Mouse (Mus musculus): ENCODE data around the gene Iqck. TPM values are rescaled to one million over a fixed set of nuclear protein-coding genes. Genes with fewer than 3 reads are reported as not detected.

Iqck gene
- polyA plus RNA-seq, 1 experiment from 2014 or later = 6.7 TPM

- no peaks in the 10 kb centered on the region for H3K4me1 ChIP-seq (replicated peaks)
- H3K4me3 ChIP-seq = no peak overlapping the region
- WGBS = 87% methylated on average over 5 of the region's 5 CpGs
- H3K27ac ChIP-seq = no peak overlapping the region
- H3K9me3 ChIP-seq = peaks cover 4% of the 10 kb centered on the region; the same call in 1 of the 2 replicates
- H3K27me3 ChIP-seq (ENCODE audit: insufficient read depth, poor library complexity, severe bottlenecking) = no peaks in the 10 kb centered on the region
- no peak for DNase-seq (ENCODE audit: low spot score)
- H3K36me3 ChIP-seq = peaks cover 99% of the 10 kb centered on the region
These were observed 17.7 kb upstream of the Iqck start for GRCm38 (mm10) chr7:118837901-118838300.

- no peaks in the 10 kb centered on the region for H3K27me3 ChIP-seq (ENCODE audit: insufficient read depth, poor library complexity, severe bottlenecking)
- 89% methylated on average over 8 of the region's 8 CpGs for WGBS
- H3K27ac ChIP-seq = no peak overlapping the region
- H3K4me3 ChIP-seq = no peak overlapping the region
- H3K4me1 ChIP-seq (replicated peaks) = no peaks in the 10 kb centered on the region
- no peak for DNase-seq (ENCODE audit: low spot score)
- peaks cover 100% of the 10 kb centered on the region for H3K36me3 ChIP-seq
- H3K9me3 ChIP-seq = peaks cover 4% of the 10 kb centered on the region; the same call in 1 of the 2 replicates
These were observed 14.4 kb upstream of the Iqck start for GRCm38 (mm10) chr7:118841030-118841745.

- H3K27me3 ChIP-seq (ENCODE audit: insufficient read depth, poor library complexity, severe bottlenecking) = no peaks in the 10 kb centered on the region
- WGBS = 68% methylated on average over 1 of the region's 1 CpGs
- H3K36me3 ChIP-seq = peaks cover 100% of the 10 kb centered on the region
- no peaks in the 10 kb centered on the region for H3K4me1 ChIP-seq (replicated peaks)
- DNase-seq (ENCODE audit: low spot score) = no peak
- H3K9me3 ChIP-seq = peaks cover 4% of the 10 kb centered on the region; the same call in 1 of the 2 replicates
- no peak overlapping the region for H3K4me3 ChIP-seq
- no peak overlapping the region for H3K27ac ChIP-seq
These were observed 13.8 kb upstream of the Iqck start for GRCm38 (mm10) chr7:118841796-118842195.

GRCm38 (mm10) chr7:118842938-118843337 is 12.6 kb upstream of the Iqck start:
- H3K4me1 ChIP-seq (replicated peaks) = no peaks in the 10 kb centered on the region
- no peaks in the 10 kb centered on the region for H3K27me3 ChIP-seq (ENCODE audit: insufficient read depth, poor library complexity, severe bottlenecking)
- peaks cover 4% of the 10 kb centered on the region; the same call in 1 of the 2 replicates for H3K9me3 ChIP-seq
- 84% methylated on average over 4 of the region's 4 CpGs for WGBS
- no peak for DNase-seq (ENCODE audit: low spot score)
- peaks cover 100% of the 10 kb centered on the region for H3K36me3 ChIP-seq
- H3K4me3 ChIP-seq = no peak overlapping the region
- no peak overlapping the region for H3K27ac ChIP-seq

GRCm38 (mm10) chr7:118845141-118845540 is 10.4 kb upstream of the Iqck start:
- Histone ChIP-seq H3K36me3 (peaks cover 100% of the 10 kb centered on the region), H3K27ac (no peak overlapping the region), H3K27me3 (ENCODE audit: insufficient read depth, poor library complexity, severe bottlenecking) (no peaks in the 10 kb centered on the region), H3K4me3 (no peak overlapping the region), H3K4me1 (replicated peaks) (no peaks in the 10 kb centered on the region; the same call in 1 of the 2 replicates), H3K9me3 (no peaks in the 10 kb centered on the region)
- DNase-seq (ENCODE audit: low spot score) = no peak
- WGBS = 94% methylated on average over 5 of the region's 5 CpGs

GRCm38 (mm10) chr7:118846329-118846728 is 9.2 kb upstream of the Iqck start:
- Histone ChIP-seq H3K36me3 (peaks cover 100% of the 10 kb centered on the region), H3K9me3 (no peaks in the 10 kb centered on the region), H3K27me3 (ENCODE audit: insufficient read depth, poor library complexity, severe bottlenecking) (no peaks in the 10 kb centered on the region), H3K4me3 (no peak overlapping the region), H3K27ac (no peak overlapping the region), H3K4me1 (replicated peaks) (no peaks in the 10 kb centered on the region; the same call in 1 of the 2 replicates)
- 94% methylated on average over 4 of the region's 4 CpGs for WGBS
- no peak for DNase-seq (ENCODE audit: low spot score)

- peaks cover 2% of the 10 kb centered on the region; the same call in 1 of the 2 replicates for H3K4me1 ChIP-seq (replicated peaks)
- DNase-seq (ENCODE audit: low spot score) = peak; percentile 27
- WGBS = 83% methylated on average over 10 of the region's 10 CpGs
- H3K36me3 ChIP-seq = peaks cover 100% of the 10 kb centered on the region
- H3K27me3 ChIP-seq (ENCODE audit: insufficient read depth, poor library complexity, severe bottlenecking) = no peaks in the 10 kb centered on the region
- H3K4me3 ChIP-seq = no peak overlapping the region
- no peaks in the 10 kb centered on the region for H3K9me3 ChIP-seq
- H3K27ac ChIP-seq = no peak overlapping the region
These were observed 6.8 kb upstream of the Iqck start for GRCm38 (mm10) chr7:118848796-118849195.

- 89% methylated on average over 5 of the region's 5 CpGs for WGBS
- H3K9me3 ChIP-seq = no peaks in the 10 kb centered on the region
- no peaks in the 10 kb centered on the region for H3K27me3 ChIP-seq (ENCODE audit: insufficient read depth, poor library complexity, severe bottlenecking)
- H3K4me1 ChIP-seq (replicated peaks) = peaks cover 11% of the 10 kb centered on the region
- peaks cover 94% of the 10 kb centered on the region for H3K36me3 ChIP-seq
- no peak for DNase-seq (ENCODE audit: low spot score)
- H3K4me3 ChIP-seq = no peak overlapping the region
- no peak overlapping the region for H3K27ac ChIP-seq
These were observed 5.9 kb upstream of the Iqck start for GRCm38 (mm10) chr7:118849543-118850250.

GRCm38 (mm10) chr7:118850676-118851290 is 4.8 kb upstream of the Iqck start:
- H3K27me3 ChIP-seq (ENCODE audit: insufficient read depth, poor library complexity, severe bottlenecking) = no peaks in the 10 kb centered on the region
- no peak for DNase-seq (ENCODE audit: low spot score)
- peaks cover 16% of the 10 kb centered on the region for H3K4me1 ChIP-seq (replicated peaks)
- H3K27ac ChIP-seq = no peak overlapping the region
- WGBS = 90% methylated on average over 9 of the region's 9 CpGs
- peaks cover 83% of the 10 kb centered on the region for H3K36me3 ChIP-seq
- no peaks in the 10 kb centered on the region for H3K9me3 ChIP-seq
- no peak overlapping the region for H3K4me3 ChIP-seq

GRCm38 (mm10) chr7:118851571-118851970 is 4.0 kb upstream of the Iqck start:
- H3K27ac ChIP-seq = no peak overlapping the region
- no peak overlapping the region for H3K4me3 ChIP-seq
- peaks cover 75% of the 10 kb centered on the region for H3K36me3 ChIP-seq
- peaks cover 21% of the 10 kb centered on the region for H3K4me1 ChIP-seq (replicated peaks)
- no peaks in the 10 kb centered on the region for H3K27me3 ChIP-seq (ENCODE audit: insufficient read depth, poor library complexity, severe bottlenecking)
- no peaks in the 10 kb centered on the region for H3K9me3 ChIP-seq
- 95% methylated on average over 7 of the region's 7 CpGs for WGBS
- DNase-seq (ENCODE audit: low spot score) = no peak

GRCm38 (mm10) chr7:118852611-118853010 is 2.9 kb upstream of the Iqck start:
- H3K27me3 ChIP-seq (ENCODE audit: insufficient read depth, poor library complexity, severe bottlenecking) = no peaks in the 10 kb centered on the region
- WGBS = 82% methylated on average over 4 of the region's 4 CpGs
- no peak for DNase-seq (ENCODE audit: low spot score)
- no peak overlapping the region for H3K4me3 ChIP-seq
- no peaks in the 10 kb centered on the region for H3K9me3 ChIP-seq
- H3K36me3 ChIP-seq = peaks cover 67% of the 10 kb centered on the region
- H3K27ac ChIP-seq = no peak overlapping the region
- H3K4me1 ChIP-seq (replicated peaks) = peaks cover 21% of the 10 kb centered on the region

GRCm38 (mm10) chr7:118854606-118855005 is 946 bp upstream of the Iqck start:
- Histone ChIP-seq H3K4me3 (peak overlapping the region; percentile 85), H3K27me3 (ENCODE audit: insufficient read depth, poor library complexity, severe bottlenecking) (no peaks in the 10 kb centered on the region), H3K9me3 (no peaks in the 10 kb centered on the region), H3K36me3 (peaks cover 66% of the 10 kb centered on the region), H3K27ac (peak overlapping the region; percentile 91), H3K4me1 (replicated peaks) (peaks cover 21% of the 10 kb centered on the region)
- 32% methylated on average over 3 of the region's 3 CpGs for WGBS
- DNase-seq (ENCODE audit: low spot score) = no peak

- Histone ChIP-seq H3K27me3 (ENCODE audit: insufficient read depth, poor library complexity, severe bottlenecking) (no peaks in the 10 kb centered on the region), H3K4me3 (peak within 1 kb of the TSS; percentile 85), H3K36me3 (peaks cover 55% of the 10 kb centered on the region), H3K4me1 (replicated peaks) (peaks cover 21% of the 10 kb centered on the region), H3K9me3 (no peaks in the 10 kb centered on the region), H3K27ac (peak within 1 kb of the TSS; percentile 91)
- DNase-seq (ENCODE audit: low spot score) = no peak
- under 1% methylated on average over 46 of the region's 46 CpGs for WGBS
These were observed 339 bp downstream of the Iqck start, which contains the start of gene Knop1 for GRCm38 (mm10) chr7:118855877-118856304. Gene Knop1 (minus strand): TSS chr7:118856254.

All from hindbrain, embryonic 10.5 days (tissue).